Mouse (Mus musculus): ENCODE measurements around the gene Myg1. TPM values are rescaled to one million over a fixed set of nuclear protein-coding genes. Genes with fewer than 3 reads are reported as not detected.
"Not testable (repeated sequence)": the region's sequence is repeated elsewhere in the genome, so short reads cannot be mapped to it uniquely, and the experiment has no call there.

The Myg1 gene
- polyA plus RNA-seq, 1 experiment from 2014 or later = 118 TPM

DNA sequence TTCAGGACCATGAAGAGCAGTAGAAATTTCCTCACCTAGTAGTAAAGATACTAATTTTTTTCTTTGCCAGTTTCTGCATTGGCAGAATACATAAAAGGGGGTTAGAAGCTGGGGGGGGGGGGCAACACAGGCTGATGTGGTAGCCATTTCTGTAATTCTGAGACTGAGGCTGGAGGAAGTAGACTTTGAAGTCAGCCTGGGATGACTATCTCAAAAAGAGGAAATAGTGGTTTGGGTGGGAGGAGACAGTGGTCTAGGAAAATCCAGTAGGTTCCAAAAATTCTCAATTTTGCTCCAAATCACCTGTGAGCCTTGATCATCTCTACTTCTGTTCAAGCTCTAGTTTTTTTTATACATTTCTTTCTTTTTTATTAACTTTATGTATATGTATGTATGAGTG, 20.0 kb upstream of the Myg1 start:
- Histone ChIP-seq H3K9me3 (ENCODE audit: low read length) (no peaks in the 10 kb centered on the region), H3K4me2 (replicated peaks; ENCODE audit: low read depth, low read length) (no peak overlapping the region), H3K9ac (replicated peaks; ENCODE audit: low read length) (no peak overlapping the region), H3K36me3 (ENCODE audit: insufficient read depth, low read length) (peaks cover 52% of the 10 kb centered on the region), H3K4me3 (ENCODE audit: low read length) (no peak overlapping the region), H3K27me3 (ENCODE audit: insufficient read depth, low read length) (no peaks in the 10 kb centered on the region), H3K4me1 (ENCODE audit: insufficient read depth, low read length) (peaks cover 4% of the 10 kb centered on the region; the same call in 1 of the 2 replicates), H3K27ac (ENCODE audit: low read length) (no peak overlapping the region)
- no peak for ATAC-seq (ENCODE audit: low FRiP score, low TSS enrichment)

DNA sequence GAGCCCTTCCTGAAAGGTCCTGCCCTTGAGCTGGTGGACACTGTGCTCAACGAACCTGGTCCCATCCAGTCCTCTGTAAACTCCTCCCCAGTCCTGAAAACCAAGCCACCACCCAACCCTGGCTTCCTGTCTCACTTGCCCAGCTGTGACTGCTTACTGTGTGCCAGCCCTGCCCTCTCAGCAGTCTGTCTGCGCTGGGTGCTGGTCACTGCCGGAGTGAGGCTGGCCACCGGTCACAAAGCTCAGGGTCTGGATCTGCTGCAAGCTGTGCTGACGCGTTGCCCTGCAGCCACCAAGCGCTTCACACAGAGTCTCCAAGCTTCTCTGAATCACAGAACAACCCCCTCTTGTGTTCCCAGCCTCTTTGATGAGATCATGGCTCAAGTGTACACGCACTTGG, 16.2 kb upstream of the Myg1 start:
- no peak overlapping the region for H3K27ac ChIP-seq (ENCODE audit: low read length)
- no peaks in the 10 kb centered on the region for H3K9me3 ChIP-seq (ENCODE audit: low read length)
- no peak overlapping the region for H3K4me3 ChIP-seq (ENCODE audit: low read length)
- peaks cover under 1% of the 10 kb centered on the region; the same call in 1 of the 2 replicates for H3K4me1 ChIP-seq (ENCODE audit: insufficient read depth, low read length)
- no peak overlapping the region for H3K4me2 ChIP-seq (replicated peaks; ENCODE audit: low read depth, low read length)
- H3K27me3 ChIP-seq (ENCODE audit: insufficient read depth, low read length) = no peaks in the 10 kb centered on the region
- H3K36me3 ChIP-seq (ENCODE audit: insufficient read depth, low read length) = peaks cover 58% of the 10 kb centered on the region
- WGBS = 87% methylated on average over 8 of the region's 8 CpGs
- ATAC-seq (ENCODE audit: low FRiP score, low TSS enrichment) = no peak
- no peak overlapping the region for H3K9ac ChIP-seq (replicated peaks; ENCODE audit: low read length)

DNA sequence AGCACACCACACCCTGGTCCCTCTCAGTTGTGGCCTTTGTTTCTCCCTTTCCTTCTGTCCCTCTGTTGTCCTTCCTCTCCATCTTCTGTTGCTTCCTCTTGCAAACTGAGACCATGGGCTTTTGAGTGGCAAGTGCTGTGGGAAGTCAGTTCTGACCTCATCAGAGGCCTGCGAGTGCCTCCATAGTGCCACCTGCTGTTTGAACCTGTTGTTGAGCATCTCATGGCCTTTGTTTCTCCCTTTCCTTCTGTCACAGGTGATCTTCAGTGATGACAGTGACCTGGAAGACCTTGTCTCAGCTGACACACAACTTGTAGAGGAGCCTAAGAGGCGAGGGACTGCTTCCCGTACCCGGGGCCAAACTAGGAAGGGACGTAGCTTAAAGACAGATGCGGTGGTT, 15.2 kb upstream of the Myg1 start:
- Histone ChIP-seq H3K9me3 (ENCODE audit: low read length) (no peaks in the 10 kb centered on the region), H3K4me1 (ENCODE audit: insufficient read depth, low read length) (no peaks in the 10 kb centered on the region), H3K27me3 (ENCODE audit: insufficient read depth, low read length) (no peaks in the 10 kb centered on the region), H3K4me3 (ENCODE audit: low read length) (no peak overlapping the region), H3K4me2 (replicated peaks; ENCODE audit: low read depth, low read length) (no peak overlapping the region), H3K36me3 (ENCODE audit: insufficient read depth, low read length) (peaks cover 66% of the 10 kb centered on the region), H3K27ac (ENCODE audit: low read length) (no peak overlapping the region), H3K9ac (replicated peaks; ENCODE audit: low read length) (no peak overlapping the region)
- 91% methylated on average over 6 of the region's 6 CpGs for WGBS
- no peak for ATAC-seq (ENCODE audit: low FRiP score, low TSS enrichment)

DNA sequence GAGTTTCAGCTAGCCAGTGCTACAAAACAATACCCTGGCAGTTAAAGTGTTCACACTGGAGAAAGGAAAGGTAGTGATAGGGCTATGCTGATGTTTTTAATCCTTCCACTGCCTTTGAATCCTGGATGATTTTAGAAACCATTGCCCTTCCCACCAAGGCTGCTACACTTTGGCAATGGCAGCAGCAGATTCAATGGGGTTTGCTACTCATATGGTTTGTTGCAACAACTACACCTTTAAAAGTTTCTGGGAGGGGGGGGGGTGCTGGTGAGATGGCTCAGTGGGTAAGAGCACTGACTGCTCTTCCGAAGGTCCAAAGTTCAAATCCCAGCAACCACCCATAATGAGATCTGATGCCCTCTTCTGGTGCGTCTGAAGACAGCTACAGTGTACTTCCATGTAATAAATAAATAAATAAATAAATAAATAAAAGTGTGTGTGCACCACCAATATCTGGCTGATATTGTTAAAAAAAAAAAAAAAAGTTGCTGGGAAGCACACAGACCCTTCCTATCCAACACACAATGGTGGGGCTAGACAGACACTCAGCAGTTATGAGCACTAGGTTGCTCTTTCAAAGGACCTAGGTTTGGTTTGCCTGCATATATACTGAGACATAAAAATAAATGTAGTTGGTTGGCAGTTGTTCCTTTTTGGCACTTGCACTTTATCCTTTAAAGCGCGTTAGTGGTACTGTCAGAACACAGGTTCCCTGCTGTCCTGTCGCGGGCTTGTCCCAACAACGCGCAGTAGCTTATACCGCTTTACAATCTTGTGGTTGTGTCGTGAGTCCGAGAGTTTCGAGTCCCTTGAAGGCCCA, 6.6 kb upstream of the Myg1 start:
- WGBS = 76% methylated on average over 12 of the region's 12 CpGs

DNA sequence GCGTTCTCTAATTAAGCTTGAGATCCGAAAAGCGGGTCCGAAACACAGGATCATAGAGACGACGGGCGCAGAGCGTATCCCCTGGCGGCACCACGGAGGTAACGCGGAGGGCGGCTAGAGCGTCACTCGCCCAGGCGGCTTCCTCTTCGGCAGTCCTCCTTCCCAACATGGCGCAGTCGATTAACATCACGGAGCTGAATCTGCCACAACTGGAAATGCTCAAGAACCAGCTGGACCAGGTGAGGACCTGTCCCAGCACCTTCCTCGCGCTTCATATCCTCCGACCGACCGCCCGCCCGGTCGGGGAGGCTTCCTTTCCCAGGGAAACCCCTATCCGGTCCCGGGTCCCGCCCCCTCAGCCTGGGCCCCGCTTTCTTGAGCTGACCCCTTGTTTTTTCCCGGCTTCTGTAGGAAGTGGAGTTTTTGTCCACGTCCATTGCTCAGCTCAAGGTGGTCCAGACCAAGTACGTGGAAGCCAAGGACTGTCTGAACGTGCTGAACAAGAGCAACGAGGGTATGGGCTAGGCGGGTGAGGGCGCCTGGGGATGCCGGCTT, 5.4 kb upstream of the Myg1 start, which contains the start of gene Pfdn5:
TSS of gene Pfdn5 (plus strand) at position 95 of the 555 bp plus-strand sequence.
- H3K9ac ChIP-seq (replicated peaks; ENCODE audit: low read length) = peak within 1 kb of the TSS; percentile 92
- under 1% methylated on average over 40 of the region's 40 CpGs for WGBS
- peak within 1 kb of the TSS; percentile 75 for H3K4me2 ChIP-seq (replicated peaks; ENCODE audit: low read depth, low read length)
- ATAC-seq (ENCODE audit: low FRiP score, low TSS enrichment) = peak; percentile 90
- peaks cover 14% of the 10 kb centered on the region for H3K4me1 ChIP-seq (ENCODE audit: insufficient read depth, low read length)
- H3K36me3 ChIP-seq (ENCODE audit: insufficient read depth, low read length) = peaks cover 40% of the 10 kb centered on the region
- H3K27ac ChIP-seq (ENCODE audit: low read length) = peak within 1 kb of the TSS; percentile 82
- no peaks in the 10 kb centered on the region for H3K27me3 ChIP-seq (ENCODE audit: insufficient read depth, low read length)
- H3K4me3 ChIP-seq (ENCODE audit: low read length) = peak within 1 kb of the TSS; percentile 78
- H3K9me3 ChIP-seq (ENCODE audit: low read length) = no peaks in the 10 kb centered on the region

More for the DNA sequence above, 6.6 kb upstream of the Myg1 start:
- no peaks in the 10 kb centered on the region for H3K9me3 ChIP-seq (ENCODE audit: low read length)
- H3K4me3 ChIP-seq (ENCODE audit: low read length) = peak overlapping the region; percentile 78; the same call in 1 of the 2 replicates
- no peaks in the 10 kb centered on the region for H3K27me3 ChIP-seq (ENCODE audit: insufficient read depth, low read length)
- peak overlapping the region; percentile 75 for H3K4me2 ChIP-seq (replicated peaks; ENCODE audit: low read depth, low read length)
- H3K9ac ChIP-seq (replicated peaks; ENCODE audit: low read length) = no peak overlapping the region
- peaks cover 12% of the 10 kb centered on the region for H3K4me1 ChIP-seq (ENCODE audit: insufficient read depth, low read length)
- no peak for ATAC-seq (ENCODE audit: low FRiP score, low TSS enrichment)
- H3K27ac ChIP-seq (ENCODE audit: low read length) = no peak overlapping the region
- H3K36me3 ChIP-seq (ENCODE audit: insufficient read depth, low read length) = peaks cover 38% of the 10 kb centered on the region

DNA sequence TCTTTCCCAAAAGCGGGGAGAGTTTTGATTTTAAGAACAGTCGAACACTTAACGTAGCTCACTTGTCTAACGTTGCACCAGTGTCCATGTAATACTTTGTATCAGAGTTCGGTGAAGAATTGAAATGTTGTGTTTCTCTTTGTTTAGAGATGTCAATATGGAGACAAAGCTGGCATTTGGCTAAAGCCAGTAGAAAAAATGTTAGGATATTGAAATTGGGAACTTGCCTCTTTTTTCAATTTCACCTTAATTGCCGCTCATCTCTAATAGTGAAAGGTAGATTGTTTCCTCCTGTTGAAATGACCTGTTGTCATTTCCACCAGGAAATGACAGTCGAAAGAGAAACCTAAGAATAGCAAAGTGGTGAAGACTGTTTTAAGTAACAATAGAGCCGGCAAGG, 4.6 kb upstream of the Myg1 start:
- Histone ChIP-seq H3K4me2 (replicated peaks; ENCODE audit: low read depth, low read length) (peak overlapping the region; percentile 75), H3K9ac (replicated peaks; ENCODE audit: low read length) (peak overlapping the region; percentile 92), H3K27me3 (ENCODE audit: insufficient read depth, low read length) (no peaks in the 10 kb centered on the region), H3K9me3 (ENCODE audit: low read length) (no peaks in the 10 kb centered on the region), H3K4me1 (ENCODE audit: insufficient read depth, low read length) (peaks cover 17% of the 10 kb centered on the region), H3K4me3 (ENCODE audit: low read length) (peak overlapping the region; percentile 78), H3K27ac (ENCODE audit: low read length) (peak overlapping the region; percentile 82; the same call in 1 of the 2 replicates), H3K36me3 (ENCODE audit: insufficient read depth, low read length) (peaks cover 36% of the 10 kb centered on the region)
- 54% methylated on average over 8 of the region's 8 CpGs for WGBS
- no peak for ATAC-seq (ENCODE audit: low FRiP score, low TSS enrichment)

DNA sequence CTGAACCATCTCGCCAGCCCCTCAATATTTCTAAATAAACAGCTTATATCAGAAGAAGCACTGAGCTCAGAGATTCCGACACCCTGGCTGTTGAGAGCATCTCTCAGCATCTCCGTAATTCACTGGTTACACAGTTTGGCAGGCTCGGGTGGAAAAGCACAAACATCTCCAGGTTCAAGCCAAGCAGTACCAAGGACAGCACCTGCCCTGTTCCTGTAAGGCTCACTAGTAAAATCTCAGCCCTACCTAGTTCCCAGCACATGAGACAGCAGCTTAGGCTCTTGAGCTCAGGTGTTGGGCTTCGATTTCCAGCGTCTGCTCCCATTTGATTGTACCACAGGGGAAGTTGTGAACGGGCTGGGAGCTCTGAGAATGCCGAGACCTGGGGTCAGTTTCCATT, 3.7 kb downstream of the Myg1 start:
- Histone ChIP-seq H3K4me1 (ENCODE audit: insufficient read depth, low read length) (peaks cover 20% of the 10 kb centered on the region), H3K4me2 (replicated peaks; ENCODE audit: low read depth, low read length) (no peak overlapping the region), H3K9me3 (ENCODE audit: low read length) (no peaks in the 10 kb centered on the region), H3K27ac (ENCODE audit: low read length) (no peak overlapping the region), H3K4me3 (ENCODE audit: low read length) (no peak overlapping the region), H3K9ac (replicated peaks; ENCODE audit: low read length) (no peak overlapping the region), H3K27me3 (ENCODE audit: insufficient read depth, low read length) (no peaks in the 10 kb centered on the region), H3K36me3 (ENCODE audit: insufficient read depth, low read length) (peaks cover 58% of the 10 kb centered on the region)
- ATAC-seq (ENCODE audit: low FRiP score, low TSS enrichment) = no peak
- WGBS = 86% methylated on average over 8 of the region's 8 CpGs

DNA sequence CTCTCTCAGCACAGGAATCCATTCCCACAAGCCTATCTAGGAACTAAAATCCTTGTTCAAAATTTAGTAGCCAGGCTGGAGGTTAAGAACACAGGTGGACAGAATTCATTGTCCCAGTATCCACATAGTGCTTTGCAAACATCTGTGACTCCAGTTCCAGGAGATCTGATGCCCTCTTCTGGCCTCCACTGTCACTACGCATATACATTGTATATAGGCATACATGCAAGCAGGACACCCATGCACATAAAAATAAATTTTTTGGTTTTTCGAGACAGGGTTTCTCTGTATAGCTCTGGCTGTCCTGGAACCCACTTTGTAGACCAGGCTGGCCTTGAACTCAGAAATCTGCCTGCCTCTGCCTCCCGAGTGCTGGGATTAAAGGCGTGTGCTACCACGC, 4.4 kb downstream of the Myg1 start:
- not testable (repeated sequence) for H3K4me2 ChIP-seq (replicated peaks; ENCODE audit: low read depth, low read length); H3K9me3 ChIP-seq (ENCODE audit: low read length); ATAC-seq (ENCODE audit: low FRiP score, low TSS enrichment); H3K27me3 ChIP-seq (ENCODE audit: insufficient read depth, low read length); H3K4me3 ChIP-seq (ENCODE audit: low read length); H3K9ac ChIP-seq (replicated peaks; ENCODE audit: low read length); H3K27ac ChIP-seq (ENCODE audit: low read length)
- Histone ChIP-seq H3K4me1 (ENCODE audit: insufficient read depth, low read length) (peaks cover 20% of the 10 kb centered on the region), H3K36me3 (ENCODE audit: insufficient read depth, low read length) (peaks cover 54% of the 10 kb centered on the region)
- 93% methylated on average over 5 of the region's 5 CpGs for WGBS

DNA sequence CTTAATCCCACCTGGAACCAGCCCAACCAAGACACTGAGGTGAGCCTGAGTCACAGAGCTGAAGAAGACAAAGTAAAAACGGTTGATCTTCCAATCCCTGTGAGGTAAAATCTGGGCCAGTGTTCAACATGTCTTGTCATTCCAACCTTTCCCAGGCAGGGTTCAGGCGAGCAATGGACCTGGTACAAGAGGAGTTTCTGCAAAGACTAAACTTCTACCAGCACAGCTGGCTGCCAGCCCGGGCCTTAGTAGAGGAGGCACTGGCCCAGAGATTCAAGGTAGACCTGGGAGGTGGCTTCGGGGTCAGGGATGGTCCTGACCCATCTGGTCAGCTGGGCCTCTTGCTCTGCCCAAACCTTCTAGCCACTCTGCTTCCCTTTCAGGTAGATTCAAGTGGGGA, 5.4 kb downstream of the Myg1 start:
- ATAC-seq (ENCODE audit: low FRiP score, low TSS enrichment) = no peak
- H3K9ac ChIP-seq (replicated peaks; ENCODE audit: low read length) = no peak overlapping the region
- H3K4me1 ChIP-seq (ENCODE audit: insufficient read depth, low read length) = peaks cover 15% of the 10 kb centered on the region
- H3K4me2 ChIP-seq (replicated peaks; ENCODE audit: low read depth, low read length) = no peak overlapping the region
- no peak overlapping the region for H3K27ac ChIP-seq (ENCODE audit: low read length)
- peaks cover 54% of the 10 kb centered on the region for H3K36me3 ChIP-seq (ENCODE audit: insufficient read depth, low read length)
- no peaks in the 10 kb centered on the region for H3K9me3 ChIP-seq (ENCODE audit: low read length)
- 88% methylated on average over 4 of the region's 4 CpGs for WGBS
- H3K4me3 ChIP-seq (ENCODE audit: low read length) = no peak overlapping the region
- H3K27me3 ChIP-seq (ENCODE audit: insufficient read depth, low read length) = no peaks in the 10 kb centered on the region

DNA sequence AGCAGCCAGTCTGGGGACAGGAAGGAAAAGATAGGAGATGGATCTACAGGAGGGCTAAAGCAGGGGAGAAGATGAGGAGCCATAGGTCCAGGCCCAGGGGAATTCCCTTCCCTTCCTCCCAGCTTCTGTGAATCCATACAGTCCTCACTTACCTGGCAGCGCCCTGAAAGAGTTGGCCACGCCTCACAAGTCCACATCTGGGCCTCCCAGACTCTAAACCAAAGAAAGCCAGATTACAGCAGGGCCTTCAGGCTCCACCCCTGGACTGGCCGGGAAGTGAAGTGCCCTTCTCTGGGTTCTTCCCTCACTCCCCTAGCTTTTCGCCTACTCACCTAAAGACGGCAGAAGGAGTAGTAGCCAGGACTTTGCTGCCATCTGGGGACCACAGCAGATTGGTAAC, 8.1 kb downstream of the Myg1 start:
- no peaks in the 10 kb centered on the region for H3K9me3 ChIP-seq (ENCODE audit: low read length)
- no peak overlapping the region for H3K4me3 ChIP-seq (ENCODE audit: low read length)
- WGBS = 67% methylated on average over 5 of the region's 5 CpGs
- ATAC-seq (ENCODE audit: low FRiP score, low TSS enrichment) = no peak
- H3K4me1 ChIP-seq (ENCODE audit: insufficient read depth, low read length) = no peaks in the 10 kb centered on the region
- no peaks in the 10 kb centered on the region for H3K27me3 ChIP-seq (ENCODE audit: insufficient read depth, low read length)
- H3K9ac ChIP-seq (replicated peaks; ENCODE audit: low read length) = no peak overlapping the region
- no peak overlapping the region for H3K4me2 ChIP-seq (replicated peaks; ENCODE audit: low read depth, low read length)
- H3K36me3 ChIP-seq (ENCODE audit: insufficient read depth, low read length) = peaks cover 46% of the 10 kb centered on the region
- no peak overlapping the region for H3K27ac ChIP-seq (ENCODE audit: low read length)
